Mouse (Mus musculus): ENCODE measurements around the gene Olfr521. TPM values are rescaled to one million over a fixed set of nuclear protein-coding genes. Genes with fewer than 3 reads are reported as not detected.
"Not testable (repeated sequence)": the region's sequence is repeated elsewhere in the genome, so short reads cannot be mapped to it uniquely, and the experiment has no call there.

Olfr521 gene
- polyA plus RNA-seq (2015; fragmentation: Nextera tagmentation; extraction: Ambion mirVana): not detected in 2 replicates

DNA sequence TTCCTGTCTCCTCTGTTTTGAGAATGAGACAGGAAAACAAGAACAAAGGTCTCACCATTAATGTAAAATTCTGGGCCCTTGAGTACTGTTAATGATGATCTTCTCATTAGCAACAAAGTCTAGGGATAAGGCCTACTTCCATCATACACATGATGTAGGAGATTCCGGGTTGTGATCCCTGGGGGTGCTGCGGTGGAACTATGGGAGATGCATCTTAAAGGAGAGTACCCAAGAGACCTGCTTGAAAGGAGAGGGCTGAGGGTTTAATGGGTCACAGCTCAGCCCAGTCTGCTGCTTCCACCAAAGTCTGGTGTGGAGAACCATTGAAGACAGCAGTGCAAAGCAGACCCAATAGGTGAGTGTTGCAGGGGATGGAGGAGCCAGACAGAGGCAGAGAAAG is at the start of gene Olfr521:
Gene Olfr521, plus strand, starts transcription at position 301 of the 400 bp plus-strand sequence.
- Histone ChIP-seq H3K9ac (no peak within 1 kb of the TSS), H3K4me3 (replicated peaks) (no peak within 1 kb of the TSS), H3K4me2 (no peak within 1 kb of the TSS), H3K9me3 (replicated peaks) (peaks cover 8% of the 10 kb centered on the region; the same call in 1 of the 2 replicates), H3K27me3 (no peaks in the 10 kb centered on the region), H3K36me3 (no peaks in the 10 kb centered on the region), H3K27ac (no peak within 1 kb of the TSS), H3K4me1 (replicated peaks) (no peaks in the 10 kb centered on the region)
- no peak for ATAC-seq (ENCODE audit: low read depth)
- WGBS (ENCODE audit: insufficient replicate concordance): 88% methylated on average over 2 of the region's 2 CpGs
- no peak for DNase-seq

DNA sequence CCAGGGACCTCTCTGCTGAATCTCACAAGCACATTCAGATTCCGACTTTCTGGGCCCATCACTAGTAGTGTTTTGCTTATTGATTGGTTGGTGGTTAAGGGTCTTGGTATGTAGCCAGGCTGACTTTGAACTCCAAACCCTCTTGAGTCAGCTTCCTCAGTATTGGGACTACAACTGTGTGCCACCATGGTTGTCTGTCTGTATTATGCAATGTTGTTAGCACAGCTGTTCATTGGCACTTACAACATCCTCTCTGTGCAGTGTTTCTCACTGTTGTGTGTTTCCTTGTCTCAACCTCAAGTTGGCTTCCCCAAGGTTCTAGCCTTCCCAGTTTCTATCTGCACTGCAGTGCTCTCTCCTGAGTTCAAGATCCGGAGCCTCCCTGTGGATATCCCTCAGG is 46.8 kb upstream of the Olfr521 start:
- no peaks in the 10 kb centered on the region for H3K36me3 ChIP-seq
- no peaks in the 10 kb centered on the region for H3K4me1 ChIP-seq (replicated peaks)
- DNase-seq (no peak), ATAC-seq (ENCODE audit: low read depth) (no peak)
- no peak overlapping the region for H3K4me3 ChIP-seq (replicated peaks)
- H3K27me3 ChIP-seq: no peaks in the 10 kb centered on the region
- H3K27ac ChIP-seq: no peak overlapping the region
- no peak overlapping the region for H3K4me2 ChIP-seq
- H3K9ac ChIP-seq: no peak overlapping the region
- no peaks in the 10 kb centered on the region for H3K9me3 ChIP-seq (replicated peaks)
- 59% methylated on average over 2 of the region's 2 CpGs for WGBS (ENCODE audit: insufficient replicate concordance)

DNA sequence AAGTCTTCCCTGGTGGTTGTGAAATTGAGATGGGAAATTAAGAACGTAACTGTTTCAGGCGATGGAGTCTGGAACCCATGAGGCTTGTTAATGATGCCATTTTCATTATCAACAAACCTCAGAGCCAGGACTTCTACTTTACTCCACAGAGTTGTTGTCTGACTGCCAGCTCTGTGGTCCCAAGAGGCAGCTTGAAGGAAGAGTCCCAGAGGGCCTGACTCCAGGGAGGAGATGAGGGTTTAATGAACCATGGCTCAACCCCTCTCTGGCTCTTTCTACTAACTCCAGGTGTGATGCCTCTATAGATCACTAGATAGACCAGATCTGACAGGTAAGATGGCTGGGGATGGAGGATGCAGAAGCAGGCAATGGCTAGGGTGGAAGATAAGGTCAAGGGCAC is 33.3 kb upstream of the Olfr521 start, which contains the start of gene Olfr520:
Gene Olfr520, plus strand, starts transcription at position 301 of the 400 bp plus-strand sequence.
- 77% methylated on average over 2 of the region's 2 CpGs for WGBS (ENCODE audit: insufficient replicate concordance)
- H3K4me1 ChIP-seq (replicated peaks): peaks cover 8% of the 10 kb centered on the region
- H3K4me3 ChIP-seq (replicated peaks): no peak within 1 kb of the TSS
- H3K36me3 ChIP-seq: no peaks in the 10 kb centered on the region
- H3K27me3 ChIP-seq: no peaks in the 10 kb centered on the region
- DNase-seq (no peak), ATAC-seq (ENCODE audit: low read depth) (no peak)
- no peak within 1 kb of the TSS for H3K27ac ChIP-seq
- no peaks in the 10 kb centered on the region for H3K9me3 ChIP-seq (replicated peaks)
- no peak within 1 kb of the TSS for H3K4me2 ChIP-seq
- no peak within 1 kb of the TSS for H3K9ac ChIP-seq

DNA sequence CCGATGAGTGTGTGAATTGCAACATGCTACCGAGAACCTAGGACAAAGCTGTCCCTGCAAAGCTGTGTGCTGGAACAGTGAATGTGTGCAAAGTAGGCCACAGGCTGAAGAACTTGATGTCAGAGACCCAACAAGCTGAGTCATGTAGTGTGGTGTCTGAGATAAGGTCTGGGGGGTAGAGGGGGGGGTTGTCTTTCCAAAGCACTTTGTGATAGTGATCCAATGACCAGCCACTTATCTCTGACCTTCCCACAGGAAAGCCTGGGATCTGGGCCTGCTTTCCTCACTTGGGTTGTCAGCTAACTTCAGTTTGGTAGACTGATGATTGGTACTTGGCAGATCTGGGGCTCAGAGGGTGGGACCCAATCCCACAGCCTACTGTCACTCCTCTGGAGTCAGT is 28.7 kb upstream of the Olfr521 start:
- Histone ChIP-seq H3K4me2 (no peak overlapping the region), H3K27me3 (no peaks in the 10 kb centered on the region), H3K9me3 (replicated peaks) (no peaks in the 10 kb centered on the region), H3K27ac (no peak overlapping the region), H3K36me3 (no peaks in the 10 kb centered on the region), H3K4me1 (replicated peaks) (peaks cover 8% of the 10 kb centered on the region), H3K9ac (no peak overlapping the region), H3K4me3 (replicated peaks) (no peak overlapping the region)
- WGBS (ENCODE audit: insufficient replicate concordance): 40% methylated on average over 2 of the region's 2 CpGs
- DNase-seq (no peak), ATAC-seq (ENCODE audit: low read depth) (peak; percentile 47; the same call in 1 of the 2 replicates)

DNA sequence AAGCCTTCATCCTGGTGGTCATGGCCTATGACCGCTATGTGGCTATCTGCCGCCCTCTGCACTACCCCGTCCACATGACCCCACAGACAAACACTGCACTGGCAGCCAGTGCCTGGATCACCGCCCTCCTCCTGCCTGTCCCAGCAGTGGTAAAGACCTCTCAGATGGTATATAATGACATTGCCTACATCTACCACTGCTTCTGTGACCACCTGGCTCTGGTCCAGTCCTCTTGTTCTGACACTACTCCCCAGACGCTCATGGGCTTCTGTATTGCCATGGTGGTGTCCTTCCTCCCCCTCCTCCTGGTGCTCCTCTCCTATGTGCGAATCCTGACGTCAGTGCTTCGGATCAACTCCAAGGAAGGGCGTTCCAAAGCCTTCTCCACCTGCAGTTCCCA is 27.8 kb upstream of the Olfr521 start:
- not testable (repeated sequence) for DNase-seq; H3K4me1 ChIP-seq (replicated peaks); H3K9ac ChIP-seq; H3K27ac ChIP-seq; H3K36me3 ChIP-seq; H3K4me2 ChIP-seq; H3K27me3 ChIP-seq; H3K4me3 ChIP-seq (replicated peaks); ATAC-seq (ENCODE audit: low read depth); H3K9me3 ChIP-seq (replicated peaks)
- WGBS (ENCODE audit: insufficient replicate concordance): 85% methylated on average over 9 of the region's 9 CpGs

DNA sequence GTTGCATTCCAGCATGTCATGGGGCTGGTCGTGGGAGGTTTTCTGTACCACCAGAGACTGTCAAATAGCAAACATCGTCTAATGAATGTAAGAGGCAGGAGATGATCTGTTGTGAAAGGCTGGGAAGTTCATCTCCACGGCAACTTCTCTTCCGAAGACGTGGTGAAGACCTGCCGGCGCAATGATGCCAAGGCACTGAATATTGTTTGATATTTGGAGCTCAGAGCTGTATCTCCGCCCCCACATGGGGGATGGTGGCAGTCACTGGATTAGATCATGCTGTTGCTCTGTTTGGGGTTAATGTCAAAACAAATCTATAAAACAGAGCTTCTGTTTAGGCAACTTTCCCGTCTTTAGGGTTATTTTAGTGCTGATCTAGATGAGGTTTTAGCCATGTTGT is 24.0 kb upstream of the Olfr521 start:
- Histone ChIP-seq H3K9me3 (replicated peaks) (no peaks in the 10 kb centered on the region), H3K4me3 (replicated peaks) (no peak overlapping the region), H3K4me1 (replicated peaks) (peaks cover 6% of the 10 kb centered on the region), H3K27me3 (no peaks in the 10 kb centered on the region), H3K4me2 (no peak overlapping the region), H3K27ac (no peak overlapping the region), H3K9ac (no peak overlapping the region), H3K36me3 (no peaks in the 10 kb centered on the region)
- DNase-seq: no peak
- WGBS (ENCODE audit: insufficient replicate concordance): 64% methylated on average over 9 of the region's 9 CpGs
- no peak for ATAC-seq (ENCODE audit: low read depth)

DNA sequence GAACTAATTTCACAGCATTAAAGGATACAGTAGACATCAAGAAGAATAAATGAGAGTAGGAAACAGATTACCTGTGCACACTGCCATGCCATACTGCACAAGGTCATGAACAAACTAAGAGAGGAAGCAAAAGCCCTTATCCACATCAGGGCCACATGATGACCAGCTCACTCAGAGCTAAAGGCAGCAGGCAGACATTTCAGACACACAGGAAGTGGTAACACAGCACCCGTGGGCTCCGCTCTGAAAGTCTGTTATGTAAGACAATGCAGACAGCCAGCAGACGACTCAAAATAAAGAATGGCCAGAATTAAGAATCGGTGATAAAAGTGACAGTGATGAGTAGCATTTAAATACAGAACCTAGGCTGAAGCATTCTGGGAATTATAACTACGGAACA is 18.1 kb downstream of the Olfr521 start:
- no peak for DNase-seq
- Histone ChIP-seq H3K36me3 (no peaks in the 10 kb centered on the region), H3K4me1 (replicated peaks) (no peaks in the 10 kb centered on the region), H3K27ac (no peak overlapping the region), H3K9me3 (replicated peaks) (no peaks in the 10 kb centered on the region), H3K4me2 (no peak overlapping the region), H3K9ac (no peak overlapping the region), H3K4me3 (replicated peaks) (no peak overlapping the region), H3K27me3 (no peaks in the 10 kb centered on the region)
- no peak for ATAC-seq (ENCODE audit: low read depth)
- 30% methylated on average over 5 of the region's 5 CpGs for WGBS (ENCODE audit: insufficient replicate concordance)

DNA sequence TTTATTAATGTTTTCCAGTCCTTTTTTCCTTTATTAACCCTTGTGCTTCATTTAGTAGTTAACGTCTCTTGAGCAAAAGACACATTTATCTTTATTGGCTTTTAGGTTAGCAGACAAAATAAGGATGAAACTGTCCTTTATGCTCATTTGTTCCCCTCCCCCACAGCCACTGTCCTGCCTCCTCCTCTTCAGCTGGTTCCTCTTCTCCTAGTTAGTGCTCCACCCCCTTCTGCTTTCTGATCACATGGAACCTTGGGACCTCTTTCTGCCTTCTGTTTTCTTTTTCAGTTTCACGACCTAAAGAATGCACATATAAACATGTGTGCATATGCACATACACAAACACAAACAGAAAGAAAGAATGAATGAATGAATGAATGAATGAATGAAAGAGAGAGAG is 18.6 kb downstream of the Olfr521 start:
- Histone ChIP-seq H3K27me3 (no peaks in the 10 kb centered on the region), H3K9ac (no peak overlapping the region), H3K4me3 (replicated peaks) (no peak overlapping the region), H3K27ac (no peak overlapping the region), H3K9me3 (replicated peaks) (no peaks in the 10 kb centered on the region), H3K4me1 (replicated peaks) (no peaks in the 10 kb centered on the region), H3K4me2 (no peak overlapping the region), H3K36me3 (no peaks in the 10 kb centered on the region)
- DNase-seq (no peak), ATAC-seq (ENCODE audit: low read depth) (no peak)
- WGBS (ENCODE audit: insufficient replicate concordance): 41% methylated on average over 2 of the region's 2 CpGs

DNA sequence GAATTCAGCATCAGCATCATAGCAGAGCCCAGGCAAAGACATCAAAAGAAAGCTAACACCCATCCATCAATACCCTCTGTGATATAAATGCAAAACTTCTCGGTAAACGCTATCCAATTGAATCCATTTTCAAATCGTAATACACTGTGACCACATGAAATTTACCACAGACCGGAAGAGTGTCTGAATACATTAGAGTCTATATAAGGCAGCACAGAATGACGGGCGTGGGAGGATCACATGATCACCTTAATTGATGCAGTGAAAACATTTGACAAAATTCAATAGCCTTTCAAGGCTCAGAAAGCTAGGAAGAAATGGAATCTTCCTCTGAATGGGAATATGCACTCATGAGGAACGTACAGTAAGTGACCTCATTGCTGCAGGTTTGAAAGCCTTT is 20.1 kb downstream of the Olfr521 start:
- 74% methylated on average over 7 of the region's 7 CpGs for WGBS (ENCODE audit: insufficient replicate concordance)
- no peak for ATAC-seq (ENCODE audit: low read depth)
- Histone ChIP-seq H3K27ac (no peak overlapping the region), H3K27me3 (no peaks in the 10 kb centered on the region), H3K9ac (no peak overlapping the region), H3K4me3 (replicated peaks) (no peak overlapping the region), H3K4me1 (replicated peaks) (no peaks in the 10 kb centered on the region), H3K36me3 (no peaks in the 10 kb centered on the region), H3K9me3 (replicated peaks) (no peaks in the 10 kb centered on the region), H3K4me2 (no peak overlapping the region)
- DNase-seq: no peak

DNA sequence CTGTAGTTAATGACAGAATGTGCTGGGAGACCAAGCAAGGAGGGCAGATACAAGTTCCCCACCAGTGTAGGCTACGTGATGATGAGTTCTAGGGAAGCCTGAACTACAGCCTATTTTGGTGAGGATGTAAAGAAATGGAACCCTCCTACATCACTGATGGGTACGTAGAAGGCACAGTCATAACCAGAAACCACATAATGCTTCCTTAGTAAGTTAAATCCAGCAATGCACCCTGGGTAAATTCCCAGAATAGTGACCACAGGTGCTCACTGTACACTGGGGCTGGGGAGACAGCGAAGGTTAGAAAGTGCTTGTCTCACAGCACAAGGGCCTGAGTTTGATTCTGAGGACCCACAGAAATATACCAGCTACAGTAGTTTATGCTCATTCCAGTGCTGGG is 22.2 kb downstream of the Olfr521 start:
- H3K36me3 ChIP-seq: no peaks in the 10 kb centered on the region
- H3K9ac ChIP-seq: no peak overlapping the region
- H3K27me3 ChIP-seq: no peaks in the 10 kb centered on the region
- H3K9me3 ChIP-seq (replicated peaks): no peaks in the 10 kb centered on the region
- 57% methylated on average over 3 of the region's 3 CpGs for WGBS (ENCODE audit: insufficient replicate concordance)
- no peak overlapping the region for H3K4me2 ChIP-seq
- DNase-seq (no peak), ATAC-seq (ENCODE audit: low read depth) (no peak)
- no peak overlapping the region for H3K27ac ChIP-seq
- no peaks in the 10 kb centered on the region for H3K4me1 ChIP-seq (replicated peaks)
- H3K4me3 ChIP-seq (replicated peaks): no peak overlapping the region

DNA sequence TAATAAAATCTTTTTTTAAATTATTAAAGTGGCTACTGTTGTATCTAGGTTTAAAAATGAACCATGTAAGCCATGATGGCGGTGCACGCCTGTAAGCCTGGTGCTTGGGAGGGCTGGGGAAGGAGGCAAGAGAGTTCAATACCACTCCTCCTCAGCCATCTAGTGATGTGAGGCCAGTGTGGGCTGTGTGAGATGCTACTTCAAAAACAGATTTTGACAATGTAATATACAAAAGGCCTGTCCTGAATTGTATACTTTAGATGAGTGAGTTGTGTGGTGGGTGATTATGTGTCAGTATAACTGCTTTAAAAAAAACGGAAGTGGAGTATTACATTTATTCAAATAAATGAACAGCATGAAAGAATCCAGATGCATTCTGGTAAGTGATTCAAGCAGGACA is 23.5 kb downstream of the Olfr521 start:
- no peak for DNase-seq
- WGBS (ENCODE audit: insufficient replicate concordance): 75% methylated on average over 3 of the region's 3 CpGs
- no peaks in the 10 kb centered on the region for H3K4me1 ChIP-seq (replicated peaks)
- ATAC-seq (ENCODE audit: low read depth): no peak
- no peaks in the 10 kb centered on the region for H3K36me3 ChIP-seq
- no peak overlapping the region for H3K4me2 ChIP-seq
- no peaks in the 10 kb centered on the region for H3K9me3 ChIP-seq (replicated peaks)
- H3K4me3 ChIP-seq (replicated peaks): no peak overlapping the region
- H3K27ac ChIP-seq: no peak overlapping the region
- H3K27me3 ChIP-seq: no peaks in the 10 kb centered on the region
- H3K9ac ChIP-seq: no peak overlapping the region

DNA sequence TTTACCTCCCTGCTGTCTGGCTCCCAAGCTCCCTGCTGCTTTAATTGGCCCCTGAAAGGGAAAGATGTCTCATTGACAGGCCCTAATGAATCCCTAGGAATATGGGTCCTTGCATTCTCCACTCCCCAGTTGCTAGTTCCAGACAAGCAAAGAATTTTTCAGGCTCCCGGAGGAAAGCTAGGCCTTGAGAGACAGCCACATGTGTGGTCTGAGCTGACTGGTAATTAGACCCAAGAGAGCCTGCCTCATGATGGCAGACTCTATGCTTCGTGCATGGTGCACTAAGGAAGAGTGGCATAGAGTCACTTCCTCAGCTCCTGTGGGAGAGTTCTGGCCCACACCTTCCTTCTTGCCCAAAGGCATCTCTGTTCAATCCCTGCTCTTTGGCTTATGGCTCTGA is 24.6 kb downstream of the Olfr521 start:
- Histone ChIP-seq H3K4me3 (replicated peaks) (no peak overlapping the region), H3K9ac (no peak overlapping the region), H3K27ac (no peak overlapping the region), H3K9me3 (replicated peaks) (no peaks in the 10 kb centered on the region), H3K36me3 (no peaks in the 10 kb centered on the region), H3K27me3 (no peaks in the 10 kb centered on the region), H3K4me1 (replicated peaks) (no peaks in the 10 kb centered on the region), H3K4me2 (no peak overlapping the region)
- no peak for DNase-seq
- WGBS (ENCODE audit: insufficient replicate concordance): 65% methylated on average over 2 of the region's 2 CpGs
- no peak for ATAC-seq (ENCODE audit: low read depth)
